Mouse (Mus musculus): ENCODE measurements at regions not wholly inside any gene's neighbourhood (a gene's known extent, or its start where the extent isn't known, plus 50 kb on each side); places are given as distances from the start of the nearest gene placed in this dataset.
A peak's percentile ranks its signal among the peaks of the same experiment; 100 is the strongest.

DNA sequence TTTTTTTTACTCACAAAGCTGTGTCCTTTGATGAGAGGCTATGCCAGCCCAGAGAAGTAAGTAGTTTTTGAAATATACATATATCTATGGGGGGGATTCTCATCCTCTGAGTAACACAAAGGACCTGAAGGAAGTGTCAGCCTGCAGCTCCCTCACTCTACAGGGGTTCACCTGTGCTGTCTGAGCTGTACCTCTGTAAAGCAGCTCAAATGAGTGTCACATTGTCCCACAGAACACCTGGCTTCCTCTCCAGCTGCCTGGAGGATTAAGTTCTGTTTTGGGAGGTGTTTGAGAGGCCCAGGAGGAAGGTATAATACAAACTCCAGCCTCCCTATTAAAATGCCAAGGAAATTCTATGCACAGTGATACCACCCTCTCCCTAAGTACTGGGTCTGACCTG lies 83.3 kb upstream of the Tbc1d5 start:
- DNase-seq (ENCODE audit: low spot score), result no peak

DNA sequence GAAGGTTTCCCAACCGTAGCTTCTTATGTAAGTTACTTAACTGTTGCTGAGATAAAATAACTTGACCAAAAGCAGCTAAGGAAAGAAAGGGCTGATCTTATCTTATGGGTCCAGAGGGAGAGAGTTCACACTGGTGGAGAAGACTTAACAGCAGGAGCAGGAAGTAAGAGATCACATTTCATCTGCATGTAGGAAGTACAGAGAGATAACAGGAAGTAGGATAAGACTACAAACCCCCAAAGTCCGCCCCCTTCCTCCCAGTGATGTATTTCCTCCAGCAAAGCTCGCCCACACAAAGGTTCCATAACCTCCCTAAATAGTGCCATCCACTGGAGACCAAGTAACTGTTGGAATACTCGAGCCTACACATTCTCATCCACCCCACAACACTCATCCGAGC lies 79.2 kb upstream of the Tbc1d5 start:
- DNase-seq (ENCODE audit: low spot score), result no peak

- DNase-seq (ENCODE audit: low spot score), result no peak
Observed at GRCm38 (mm10) chr17:51248543-51248942, 69.4 kb upstream of the Tbc1d5 start.

DNA sequence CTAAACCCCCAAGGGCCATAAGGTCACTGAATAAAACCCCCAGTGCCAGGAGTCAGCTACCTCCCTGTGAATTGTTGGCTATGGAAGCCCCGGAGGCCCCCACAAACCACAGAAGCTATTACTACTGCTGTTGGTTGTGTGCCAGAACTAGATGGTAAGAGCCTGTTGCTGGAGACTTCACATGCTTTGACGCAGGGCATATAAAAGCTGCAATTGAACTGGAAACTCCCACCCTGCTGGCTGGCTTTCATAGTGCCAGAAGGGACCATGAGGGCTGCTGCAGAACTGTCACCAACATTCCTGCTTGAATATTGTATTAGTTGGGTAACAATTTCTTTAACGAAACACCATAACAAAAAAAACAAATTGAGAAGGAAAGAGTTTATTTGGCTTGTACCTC lies 66.9 kb upstream of the Tbc1d5 start:
- DNase-seq (ENCODE audit: low spot score), result no peak

- DNase-seq (ENCODE audit: low spot score), result peak; percentile 0
Observed at GRCm38 (mm10) chr17:51240360-51240993, 61.3 kb upstream of the Tbc1d5 start.

- no peak for DNase-seq (ENCODE audit: low spot score)
Observed at GRCm38 (mm10) chr17:51239465-51239864, 60.3 kb upstream of the Tbc1d5 start.

All from spleen, adult 12 weeks (tissue).